ENCODE assay signal across 22 mouse cellular contexts in the genomic region with DNA sequence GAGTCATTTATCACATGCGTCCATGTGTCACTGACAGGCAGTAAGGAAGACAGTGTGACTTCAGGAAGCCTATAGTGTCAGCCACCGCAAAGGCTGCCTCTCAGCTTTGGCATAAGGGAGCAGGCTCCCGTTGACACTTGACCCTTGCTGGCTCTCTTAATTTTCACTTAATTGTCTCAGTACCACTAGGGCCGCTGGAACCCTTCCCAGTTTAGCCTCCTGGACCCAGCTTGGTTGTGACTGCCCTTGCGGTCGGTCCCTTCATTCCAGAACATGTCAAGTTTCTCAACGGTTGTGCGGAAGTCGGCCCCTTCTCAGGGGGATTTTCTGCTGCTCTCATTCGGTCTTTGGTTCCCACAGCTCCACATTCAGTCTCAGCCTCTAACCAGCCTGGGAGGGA.
"Had no signal": no experiment of that assay in that cellular context is flagged by ENCODE, and none has a peak within 500 bp of the region (broad histone marks: within the 10 kb centered on the region; RNA-seq: fewer than 3 reads in every experiment).

No protein-coding gene starts in this region.

- H3K4me2 ChIP-seq: forebrain, embryonic 15.5 days; heart, embryonic 11.5 days; heart, embryonic 13.5 days; heart, embryonic 15.5 days; hindbrain, embryonic 13.5 days; hindbrain, embryonic 15.5 days; limb, embryonic 13.5 days; limb, embryonic 15.5 days; liver, embryonic 12.5 days had no signal

- DNase-seq: forebrain, postnatal 0 days; gastrocnemius, postnatal 14 days; gastrocnemius, postnatal 36 days; heart, adult 11 months; heart, adult 2 months; heart, postnatal 14 days; heart, postnatal 36 days; kidney, adult 9 months; kidney, postnatal 25 days; layer of hippocampus, adult 9-11 months; layer of hippocampus, postnatal 36 days; left cerebral cortex, postnatal 4 days had no signal

- H3K27ac ChIP-seq: forebrain, embryonic 15.5 days; heart, adult 2 months; heart, embryonic 13.5 days; heart, embryonic 15.5 days; hindbrain, embryonic 13.5 days; hindbrain, embryonic 15.5 days; limb, embryonic 13.5 days; limb, embryonic 15.5 days; liver, embryonic 12.5 days had no signal

- H3K9me3 ChIP-seq: forebrain, embryonic 15.5 days; heart, embryonic 13.5 days; heart, embryonic 15.5 days; hindbrain, embryonic 13.5 days; hindbrain, embryonic 15.5 days; limb, embryonic 13.5 days; limb, embryonic 15.5 days; liver, embryonic 12.5 days had no signal

- H3K4me1 ChIP-seq: heart, embryonic 15.5 days; limb, embryonic 13.5 days; limb, embryonic 15.5 days had no signal

- H3K27me3 ChIP-seq: forebrain, embryonic 15.5 days; hindbrain, embryonic 15.5 days; liver, embryonic 12.5 days had no signal

- H3K36me3 ChIP-seq: forebrain, embryonic 15.5 days; heart, embryonic 13.5 days; heart, embryonic 15.5 days; hindbrain, embryonic 13.5 days; hindbrain, embryonic 15.5 days; limb, embryonic 13.5 days; limb, embryonic 15.5 days; liver, embryonic 12.5 days had no signal

- H3K9ac ChIP-seq: forebrain, embryonic 15.5 days; forebrain, postnatal 0 days; heart, embryonic 13.5 days; heart, embryonic 15.5 days; hindbrain, embryonic 13.5 days; hindbrain, embryonic 15.5 days; limb, embryonic 13.5 days; limb, embryonic 15.5 days; liver, embryonic 12.5 days had no signal

- H3K4me3 ChIP-seq: forebrain, embryonic 15.5 days; heart, adult 2 months; heart, embryonic 13.5 days; heart, embryonic 15.5 days; hindbrain, embryonic 13.5 days; hindbrain, embryonic 15.5 days; limb, embryonic 13.5 days; limb, embryonic 15.5 days; liver, embryonic 12.5 days had no signal

- ATAC-seq: forebrain, embryonic 15.5 days; forebrain, postnatal 0 days; intestine, embryonic 16.5 days; liver, embryonic 12.5 days had no signal
